Mouse (Mus musculus) right cerebral cortex, postnatal 36 days (tissue): Measurements from ENCODE around the gene Gjb3.

Experiments used
- DNase-seq, 2 experiments: peaks; one replicate each; pipeline ENCODE4 v3.0.0; 2022; ENCODE audit warnings: low spot score in 2 of 2, mixed read lengths in 1 of 2

The Gjb3 gene

DNA sequence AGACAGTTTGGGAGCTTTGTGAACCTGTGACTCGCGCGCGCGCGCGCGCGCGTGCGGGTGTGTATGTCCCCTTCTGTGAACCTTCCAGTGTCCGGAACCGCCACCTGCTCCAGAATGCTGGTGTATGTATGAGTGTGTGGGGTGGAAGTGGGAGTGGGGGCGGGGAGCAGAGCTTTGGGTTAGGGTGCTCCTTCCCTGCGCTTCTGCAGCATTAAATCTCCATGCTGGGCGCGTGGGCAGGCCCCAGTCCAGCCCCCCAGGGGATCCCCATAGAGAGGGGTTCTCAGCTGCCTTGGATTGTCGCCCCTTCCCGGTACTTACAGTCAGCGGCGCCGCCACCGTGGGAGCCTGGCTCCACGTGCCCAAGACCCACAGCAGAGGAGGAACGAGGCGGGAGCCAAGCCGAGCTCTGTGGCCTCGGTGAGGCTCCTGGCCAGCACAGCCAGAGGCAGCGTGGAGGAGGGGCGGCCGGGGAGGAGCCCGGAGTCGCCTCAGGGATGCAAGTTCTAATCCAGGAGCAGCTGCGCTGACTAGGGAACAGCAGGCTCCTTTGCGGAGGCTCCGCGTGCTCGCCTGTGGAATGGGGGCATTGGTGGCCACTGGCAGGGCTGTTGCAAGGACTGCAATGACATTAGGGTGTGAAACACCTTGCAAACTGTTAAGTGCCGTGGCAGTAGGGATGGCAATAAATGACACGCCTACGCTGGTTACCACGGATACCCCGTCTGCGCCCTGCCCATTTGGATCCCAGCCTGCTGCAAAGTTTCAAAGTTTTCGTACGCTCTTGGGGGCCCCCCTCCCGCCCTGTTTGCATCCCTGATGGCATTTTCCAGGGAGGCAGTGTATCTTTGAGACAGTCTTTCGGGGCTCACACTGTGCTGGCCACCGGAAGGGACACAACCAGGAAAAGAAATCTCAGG is at the start of gene Gjb3:
Gjb3 (minus strand) TSS at position 664 of the 920 bp plus-strand sequence.
- DNase-seq = no peak

DNA sequence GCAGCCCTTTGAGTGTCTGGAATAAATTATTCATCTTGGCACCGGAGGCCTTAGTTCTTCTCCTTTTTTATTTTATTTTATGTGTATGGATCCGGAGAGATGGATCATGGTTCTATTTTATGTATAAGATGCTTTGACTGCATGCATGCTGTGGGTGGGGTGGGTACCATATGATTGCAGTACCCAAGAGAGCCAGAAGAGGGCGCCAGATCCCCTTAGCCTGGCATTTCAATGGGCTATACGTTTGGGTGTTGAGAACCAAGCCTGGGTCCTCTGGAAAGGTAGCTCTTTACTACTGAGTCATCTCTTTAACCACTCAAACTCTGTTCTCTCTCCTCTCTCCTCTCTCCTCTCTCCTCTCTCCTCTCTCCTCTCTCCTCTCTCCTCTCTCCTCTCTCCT is 46.7 kb upstream of the Gjb3 start:
- no peak for DNase-seq

DNA sequence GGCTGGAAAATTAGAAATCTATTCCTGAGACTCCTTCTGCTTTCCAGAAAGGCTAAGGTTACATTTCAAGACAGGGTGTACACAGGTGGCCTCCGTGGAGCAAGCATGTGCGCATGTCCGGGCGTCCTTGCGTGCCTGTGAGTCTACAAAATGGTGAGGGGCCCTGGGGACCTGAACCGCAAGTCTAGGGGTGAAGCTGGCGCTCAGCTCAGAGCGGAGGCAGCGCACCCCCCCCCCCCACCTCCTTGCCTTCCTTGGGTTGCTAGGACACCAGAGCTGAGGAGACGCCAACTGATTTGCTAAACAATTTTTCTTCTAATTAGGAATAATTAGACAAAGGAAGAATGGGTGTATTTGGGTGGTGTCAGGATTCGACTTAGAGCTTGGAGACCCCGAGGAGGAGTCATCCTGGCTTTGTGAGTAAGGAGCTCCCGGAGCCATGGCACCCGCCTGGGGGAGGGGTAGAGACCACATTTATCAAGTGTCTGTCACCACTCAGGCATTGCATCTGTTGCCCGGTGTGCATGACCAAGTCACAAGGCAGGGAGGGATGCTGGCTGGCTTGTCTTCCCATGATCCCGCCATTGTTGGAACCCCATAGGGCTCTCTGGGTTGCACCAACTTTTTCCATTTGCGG is 45.0 kb upstream of the Gjb3 start:
- no peak for DNase-seq

DNA sequence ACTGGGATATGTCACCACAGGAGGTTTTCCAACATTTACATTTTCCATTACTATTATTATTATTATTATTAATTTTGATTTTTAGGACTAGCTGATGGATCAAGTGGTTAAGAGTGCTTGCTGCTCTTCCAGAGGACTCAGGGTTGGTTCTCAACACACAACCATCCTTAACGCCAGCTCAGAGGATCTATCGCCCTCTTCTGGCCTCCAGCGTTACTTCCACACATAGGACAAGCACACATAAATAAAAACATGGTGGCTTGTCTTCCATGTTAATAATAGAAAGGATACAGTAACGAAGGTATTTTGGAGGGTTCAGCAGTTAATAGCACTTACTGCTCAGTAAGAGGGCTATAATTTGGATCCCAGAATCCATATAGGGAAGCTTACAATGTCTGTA is 44.0 kb upstream of the Gjb3 start:
- DNase-seq = no peak

DNA sequence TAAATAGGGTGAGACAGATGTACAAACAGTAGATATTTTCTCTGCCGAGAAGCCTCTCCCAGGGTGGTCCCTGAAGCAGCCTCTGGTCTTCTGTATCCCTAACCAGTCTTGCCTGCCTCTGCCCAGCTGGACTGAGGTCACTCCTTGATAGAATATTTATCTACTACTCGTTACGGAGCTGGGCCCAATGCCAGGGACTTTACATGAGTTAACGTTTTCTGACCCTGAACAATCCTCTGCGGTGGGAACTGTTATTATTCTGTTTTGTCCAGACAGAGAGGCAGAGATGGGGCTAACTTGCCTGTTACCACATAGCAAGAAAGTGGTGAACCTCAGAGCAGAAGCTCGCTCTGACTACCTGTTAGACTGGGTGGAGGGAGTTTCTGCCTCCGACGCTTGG is 42.8 kb upstream of the Gjb3 start:
- no peak for DNase-seq

DNA sequence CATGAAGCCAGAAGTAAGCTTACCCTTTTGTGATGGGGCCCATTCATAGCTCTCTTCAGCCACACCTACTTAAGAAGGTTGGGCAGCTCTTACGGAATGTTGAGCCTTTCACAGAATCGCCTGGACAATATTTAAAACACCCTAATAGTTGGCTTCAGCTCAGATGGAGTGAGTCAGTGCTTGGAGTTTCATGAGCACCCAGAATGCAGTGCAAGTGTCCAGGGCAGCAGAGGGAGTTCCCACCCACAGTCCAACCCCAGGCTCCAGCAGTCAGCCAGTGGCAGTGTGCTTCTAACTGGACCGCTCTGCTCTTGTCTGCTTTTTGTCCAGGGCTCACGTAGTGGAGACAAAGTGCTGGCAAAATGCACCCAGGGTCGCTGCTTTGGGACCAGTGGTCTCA is 40.9 kb upstream of the Gjb3 start:
- DNase-seq = no peak

DNA sequence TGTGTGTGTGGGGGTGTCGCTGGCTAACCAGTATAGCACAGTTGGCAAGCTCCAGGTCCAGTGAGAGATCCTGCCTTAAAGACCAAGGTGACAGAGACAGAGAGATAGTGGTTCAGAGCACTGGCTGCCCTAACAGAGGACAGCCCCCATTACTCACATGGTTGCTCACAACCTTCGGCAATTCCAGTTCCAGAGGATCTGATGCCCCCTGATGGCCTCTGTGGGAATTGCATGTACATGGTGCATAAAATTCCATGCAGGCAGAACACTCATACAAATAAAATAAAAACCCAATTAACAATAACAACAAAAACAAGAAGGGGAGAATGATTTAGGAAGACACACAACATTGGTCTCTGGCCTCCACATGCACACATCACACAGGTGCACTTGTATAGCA is 39.8 kb upstream of the Gjb3 start:
- no peak for DNase-seq

DNA sequence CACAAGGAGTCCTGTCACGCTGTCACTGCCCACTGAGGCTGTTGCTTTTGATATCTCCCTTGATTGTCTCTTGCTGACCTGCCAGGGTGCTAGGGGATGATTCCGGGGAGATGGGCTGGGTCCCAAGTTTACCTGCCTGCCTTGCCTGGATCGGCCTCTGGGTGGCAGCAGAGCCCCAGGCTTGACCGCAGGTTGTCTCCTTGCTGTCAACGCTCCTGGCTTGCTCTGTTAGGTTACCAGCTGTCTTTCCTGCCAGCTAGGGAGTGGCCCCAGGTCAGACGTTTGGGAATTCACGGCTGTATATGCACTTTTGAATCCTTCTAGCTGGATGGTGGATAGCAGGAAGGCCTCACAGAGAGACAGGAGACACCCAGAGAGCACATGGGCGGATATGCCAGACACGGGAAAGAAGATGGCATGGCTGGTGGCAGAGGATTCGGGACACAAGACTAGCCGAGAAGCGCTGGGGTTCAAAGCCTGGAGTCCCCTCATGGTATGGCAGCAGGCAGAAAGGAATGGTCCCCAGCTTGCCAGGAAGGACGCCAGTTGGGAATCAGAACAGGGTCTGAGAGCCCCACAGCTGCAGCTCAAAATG is 37.8 kb upstream of the Gjb3 start:
- peak in 1 of 2 experiments; percentile 21 for DNase-seq

DNA sequence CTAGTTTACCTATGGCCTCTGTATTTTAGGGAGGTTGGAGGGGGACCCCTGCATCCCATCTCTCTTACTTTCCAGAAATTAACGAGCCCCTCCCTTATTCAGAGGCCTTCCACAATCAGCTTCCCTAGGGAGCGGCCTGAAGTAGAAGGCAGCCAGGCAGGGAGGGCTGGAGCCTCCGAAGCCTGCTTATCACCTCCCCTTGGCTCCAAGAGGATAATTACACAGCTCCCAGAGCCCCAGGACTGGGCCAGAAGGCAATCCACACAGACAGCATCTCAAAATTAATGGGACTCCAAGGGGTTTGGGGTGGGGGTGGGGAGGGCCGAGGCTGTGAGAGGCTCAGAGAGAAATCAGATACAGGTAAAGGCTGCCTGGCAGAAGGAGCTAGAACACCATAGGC is 35.2 kb upstream of the Gjb3 start:
- DNase-seq = no peak

DNA sequence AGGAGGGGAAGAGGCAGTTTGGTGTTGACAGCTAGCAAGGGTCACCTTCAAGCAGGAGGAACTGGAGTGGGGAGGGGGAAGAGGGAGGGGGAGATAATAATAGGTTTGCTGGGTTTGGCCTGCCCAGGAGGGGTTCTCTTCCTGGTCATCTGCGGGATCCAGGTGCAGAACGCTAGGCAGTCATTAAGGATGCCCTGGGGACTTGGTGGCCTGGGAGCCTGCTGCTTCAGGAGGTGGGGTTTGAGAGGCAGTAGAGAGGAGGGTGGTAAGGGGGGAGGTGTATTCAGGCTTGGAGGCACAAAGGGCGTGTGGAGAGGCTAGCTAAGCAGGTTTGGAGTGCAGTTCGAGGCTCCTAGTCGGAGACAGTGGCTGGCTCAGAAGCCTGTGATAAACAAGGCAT is 34.8 kb upstream of the Gjb3 start:
- DNase-seq = no peak

DNA sequence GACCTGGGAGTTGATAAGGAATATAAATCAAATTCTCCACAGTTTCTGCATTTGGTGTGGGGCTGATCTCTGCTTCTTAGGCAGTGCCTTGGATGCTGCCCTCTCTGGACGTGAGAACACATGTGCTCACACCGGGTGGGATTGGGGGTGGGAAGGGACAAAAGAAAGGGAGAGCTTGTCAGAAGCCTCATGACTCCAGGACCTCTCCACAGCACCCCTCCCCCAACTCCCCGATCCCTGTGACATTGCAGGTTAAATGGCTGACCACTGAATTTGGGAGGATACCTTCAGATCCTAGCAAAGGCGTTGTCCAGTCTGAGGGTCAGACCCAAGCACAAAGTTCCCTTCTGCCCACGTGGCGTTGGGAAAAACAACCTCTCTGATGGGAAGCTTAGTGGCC is 33.8 kb upstream of the Gjb3 start:
- DNase-seq = no peak

DNA sequence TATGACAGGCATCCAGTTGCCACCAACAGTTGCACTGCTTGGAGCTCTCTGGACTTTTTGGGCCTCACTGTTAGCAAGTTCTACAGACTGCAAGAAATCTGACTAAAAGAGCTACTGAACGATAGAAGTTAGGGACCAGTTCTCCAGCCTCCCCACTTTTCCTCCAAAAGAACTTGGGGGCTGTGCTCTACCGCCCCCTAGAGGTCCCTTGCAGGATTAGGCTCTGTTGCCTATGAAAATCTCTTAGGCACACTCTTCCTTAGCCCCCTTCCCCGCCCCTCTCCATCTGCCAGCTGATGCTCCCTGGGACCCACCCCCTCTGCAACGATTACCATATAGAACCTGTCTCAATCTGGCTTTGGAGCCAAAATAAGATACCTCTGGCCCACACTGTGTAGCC is 32.7 kb upstream of the Gjb3 start:
- DNase-seq = no peak

DNA sequence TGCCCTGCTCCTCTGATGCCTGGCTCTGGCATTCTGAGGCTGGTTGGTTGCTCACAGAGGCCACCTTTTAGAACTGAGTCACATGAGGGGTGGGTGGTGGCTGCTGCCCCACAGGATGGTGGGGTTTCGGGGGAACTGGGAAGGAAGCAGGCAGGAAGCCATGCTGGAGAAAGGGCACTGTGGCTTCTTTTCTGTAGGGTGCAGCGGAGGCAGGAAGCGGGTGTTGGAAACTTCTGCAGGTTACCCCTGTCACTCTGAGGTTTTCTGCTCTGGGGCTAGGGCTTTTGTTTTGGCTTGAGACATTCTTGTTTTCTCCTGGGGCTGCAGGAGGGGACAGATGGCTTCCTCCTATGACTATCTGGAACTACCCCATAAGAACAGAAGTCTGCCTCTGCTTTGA is 31.9 kb upstream of the Gjb3 start:
- no peak for DNase-seq

DNA sequence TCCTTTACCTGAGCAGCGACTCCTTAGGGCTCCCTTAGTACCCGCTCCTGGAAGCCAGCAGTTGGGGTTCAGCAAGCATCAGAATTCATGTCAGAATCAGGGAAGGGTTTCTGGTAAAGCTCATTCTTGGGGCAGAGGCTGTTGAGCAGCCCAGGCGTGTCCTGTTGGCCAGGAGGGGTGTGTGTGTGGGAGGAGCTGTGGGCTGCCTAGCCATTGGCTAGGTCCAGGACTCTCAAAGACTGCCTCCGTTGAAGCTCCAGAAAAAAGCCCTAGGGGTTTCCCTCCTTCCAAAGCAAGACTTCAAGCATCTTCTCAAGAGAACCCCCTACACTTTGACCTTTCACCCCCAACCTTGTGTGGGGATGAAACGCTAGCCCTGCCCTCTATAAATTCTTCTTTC is 27.4 kb upstream of the Gjb3 start, which contains the start of gene Gjb5:
Gjb5 (minus strand) TSS at position 164 of the 400 bp plus-strand sequence.
- no peak for DNase-seq

DNA sequence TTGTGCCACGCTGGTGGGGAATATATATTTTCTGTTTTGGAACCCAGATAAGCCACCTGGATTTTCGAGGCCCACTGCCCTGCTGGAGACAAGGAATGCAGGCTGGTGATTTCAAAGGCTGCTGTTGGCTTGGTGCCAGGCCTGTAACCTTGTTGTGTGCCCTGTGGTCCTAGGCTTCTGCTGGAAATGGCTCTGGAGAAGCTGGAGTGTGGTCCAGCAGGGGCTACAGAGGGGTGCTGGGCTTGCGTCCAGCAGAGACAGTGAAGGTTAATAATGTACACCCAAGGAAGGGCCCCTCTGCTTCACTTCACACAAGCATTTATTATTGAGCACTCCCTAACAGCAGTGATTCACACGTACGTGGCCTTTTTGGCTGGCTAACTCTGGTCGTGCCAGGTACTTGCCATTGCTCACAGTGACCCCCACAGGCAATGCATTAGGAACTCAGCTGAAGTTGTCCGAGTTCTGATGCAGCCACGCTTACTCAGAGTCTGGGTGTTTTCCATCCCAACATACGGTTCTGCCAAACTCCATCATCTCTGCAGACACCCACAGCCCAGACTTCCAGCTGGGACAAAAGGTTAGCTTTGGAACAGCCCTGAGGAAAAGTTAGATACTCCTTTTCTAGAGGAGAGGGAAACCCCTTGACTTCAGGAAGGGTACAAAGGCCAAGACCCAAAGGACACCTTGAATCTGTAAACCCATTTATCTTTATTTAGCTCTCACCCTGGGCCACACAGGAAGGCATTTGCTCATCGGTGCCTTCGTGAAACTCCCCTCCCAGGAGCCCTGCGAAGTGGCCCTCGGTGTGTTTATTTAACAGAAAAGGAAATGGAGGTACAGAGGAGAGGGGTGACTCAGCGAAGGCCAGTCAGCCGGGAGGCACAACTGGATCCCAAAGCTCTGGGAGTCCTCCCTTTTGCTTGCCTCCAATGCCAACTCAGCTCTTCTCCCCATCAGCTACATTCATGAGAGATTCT is 24.2 kb upstream of the Gjb3 start:
- no peak for DNase-seq

DNA sequence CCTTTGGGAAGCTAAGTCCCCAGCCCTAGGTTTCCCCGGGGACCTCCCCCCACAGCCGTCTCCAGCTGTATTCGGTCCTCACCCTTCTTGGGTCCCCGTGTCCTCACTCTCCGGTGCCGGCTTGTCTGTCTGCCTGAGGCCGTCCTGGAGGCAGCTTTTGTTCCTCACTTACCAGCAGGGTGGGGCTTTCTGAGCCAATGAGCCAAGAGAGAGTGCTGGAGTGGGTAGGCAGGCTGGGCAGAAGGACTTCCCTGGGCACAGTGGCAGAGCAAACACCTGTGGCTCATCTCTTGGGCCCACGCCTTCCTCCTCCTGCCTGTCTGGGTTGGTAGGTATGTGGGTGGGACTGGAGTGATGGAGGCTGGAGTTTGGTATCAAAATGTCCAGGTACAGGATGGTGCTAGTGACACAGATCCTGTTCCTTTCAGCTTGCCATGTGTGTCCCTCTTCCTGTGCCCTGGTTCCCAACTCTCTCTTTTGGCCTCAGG is 23.4 kb upstream of the Gjb3 start, which contains the start of gene Gjb4:
Gjb4 (minus strand) TSS at position 131 of the 488 bp plus-strand sequence.
- no peak for DNase-seq

DNA sequence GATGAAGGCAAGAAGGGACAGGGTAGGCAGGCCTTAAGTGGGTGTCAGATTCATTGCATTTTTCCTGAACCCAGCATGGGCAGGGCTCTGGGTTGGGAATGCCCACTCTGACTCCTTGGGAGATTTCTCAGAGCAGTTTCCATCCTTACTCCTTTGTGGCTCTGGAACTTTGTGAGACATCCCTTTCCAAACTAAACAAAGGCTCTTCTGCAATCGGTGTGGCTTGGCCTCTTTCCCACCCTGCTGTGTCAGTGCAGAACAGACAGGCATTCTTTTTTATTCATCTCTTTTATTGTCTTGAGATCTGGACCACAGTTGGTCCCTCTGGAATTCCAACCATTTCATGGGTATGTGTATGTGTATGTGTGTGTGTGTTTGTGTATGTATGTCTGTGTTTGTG is 21.9 kb upstream of the Gjb3 start:
- DNase-seq = no peak

DNA sequence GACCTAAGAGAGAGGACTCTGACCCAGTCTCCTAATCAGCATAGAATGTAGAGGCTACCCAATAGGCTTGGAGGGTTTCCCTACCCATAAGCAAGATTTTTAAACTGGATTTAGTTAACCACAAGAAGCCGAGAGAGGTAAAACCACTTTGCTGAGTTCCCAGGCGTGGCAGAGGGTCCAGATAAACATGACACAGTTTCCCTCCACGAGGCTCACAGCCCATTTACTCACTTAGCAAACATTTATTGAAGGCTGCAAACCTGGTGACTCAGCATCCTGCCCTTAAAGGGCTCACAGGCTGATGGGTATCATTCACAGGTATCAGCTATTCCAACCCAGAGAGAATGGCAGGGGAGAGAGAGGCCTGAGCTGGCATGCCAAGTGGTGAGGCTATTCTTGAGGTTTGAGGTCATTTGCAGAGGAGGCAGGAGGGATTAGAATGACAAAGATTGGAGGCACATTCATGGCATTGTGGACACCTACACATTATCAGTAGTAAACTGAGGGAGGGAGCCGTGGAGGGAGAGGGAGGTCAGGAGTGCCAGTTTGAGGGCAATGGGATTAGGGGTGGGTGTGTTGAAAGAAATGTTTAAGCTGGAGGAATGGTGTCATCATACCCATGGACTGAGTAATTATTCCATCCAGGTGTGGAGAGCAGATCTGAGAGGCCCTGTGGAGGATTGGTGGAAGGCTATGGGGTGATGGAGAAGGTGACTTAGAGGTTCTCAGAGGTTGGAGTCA is 19.1 kb upstream of the Gjb3 start:
- no peak for DNase-seq

DNA sequence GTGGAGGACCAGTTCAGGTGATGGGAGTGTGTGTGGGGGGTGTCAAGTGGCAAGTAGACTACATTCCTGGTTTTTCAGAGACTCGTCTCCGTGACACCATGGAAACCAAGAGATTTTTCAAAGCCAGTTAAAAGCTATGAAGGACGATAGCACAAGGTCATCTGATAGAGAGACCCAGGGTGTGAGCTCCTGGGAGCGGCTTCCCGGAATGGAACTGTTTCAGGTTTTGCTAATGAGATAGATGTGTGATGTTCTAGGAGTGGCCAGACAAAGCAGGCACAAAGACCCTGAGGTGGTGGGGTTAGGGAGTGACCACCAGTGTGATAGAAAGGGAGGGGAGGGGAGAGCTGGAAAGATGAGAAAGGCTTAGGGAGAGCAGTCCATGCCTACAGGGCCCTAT is 14.4 kb upstream of the Gjb3 start:
- DNase-seq = no peak

DNA sequence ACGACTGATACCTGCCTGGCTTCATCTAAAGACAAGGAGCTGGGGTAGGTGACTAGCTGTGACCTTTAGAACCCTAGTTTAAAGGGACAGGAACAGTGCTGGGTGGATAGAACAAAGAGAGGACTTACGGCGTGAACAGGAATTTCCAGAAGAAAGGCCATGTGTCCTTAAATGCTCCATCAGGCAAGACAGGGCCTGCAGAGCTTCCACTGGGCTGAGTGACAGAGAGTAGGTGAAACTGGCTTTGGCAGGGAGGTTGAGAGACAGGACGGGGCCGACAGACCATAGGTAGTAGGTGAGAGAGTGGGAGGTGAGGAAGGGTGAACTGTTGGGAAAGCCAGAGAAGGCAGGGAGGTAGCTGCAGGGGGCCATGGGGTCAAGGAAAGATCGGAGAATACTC is 10.7 kb upstream of the Gjb3 start:
- no peak for DNase-seq

DNA sequence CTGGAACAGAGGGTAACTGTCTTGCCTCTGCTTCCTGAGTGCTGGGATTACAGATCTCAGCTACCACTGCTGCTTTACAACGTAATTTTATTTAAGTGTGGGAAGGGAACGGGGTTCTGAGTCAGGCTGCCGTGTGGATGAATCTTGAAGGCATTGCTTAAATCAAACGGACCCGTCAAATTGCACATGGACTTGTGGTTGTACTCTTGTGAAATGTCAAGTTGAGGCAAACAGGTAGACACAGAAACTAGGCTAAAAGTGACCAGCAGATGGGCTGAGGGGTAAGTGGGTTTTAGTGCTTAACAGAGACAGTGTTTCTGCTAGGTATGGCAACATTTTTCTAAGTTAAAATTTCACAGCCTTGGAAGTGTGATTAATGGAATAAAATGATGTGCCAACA is 7.0 kb upstream of the Gjb3 start:
- no peak for DNase-seq
